Mouse (Mus musculus) 3T3-L1 (cell line): ENCODE results near the gene Ganab.

Experiments
- DNase-seq: peaks from one replicate; pipeline ENCODE4 v3.0.0-alpha.2; 2015; ENCODE audit warnings: low read depth, low spot score

Ganab gene

DNA sequence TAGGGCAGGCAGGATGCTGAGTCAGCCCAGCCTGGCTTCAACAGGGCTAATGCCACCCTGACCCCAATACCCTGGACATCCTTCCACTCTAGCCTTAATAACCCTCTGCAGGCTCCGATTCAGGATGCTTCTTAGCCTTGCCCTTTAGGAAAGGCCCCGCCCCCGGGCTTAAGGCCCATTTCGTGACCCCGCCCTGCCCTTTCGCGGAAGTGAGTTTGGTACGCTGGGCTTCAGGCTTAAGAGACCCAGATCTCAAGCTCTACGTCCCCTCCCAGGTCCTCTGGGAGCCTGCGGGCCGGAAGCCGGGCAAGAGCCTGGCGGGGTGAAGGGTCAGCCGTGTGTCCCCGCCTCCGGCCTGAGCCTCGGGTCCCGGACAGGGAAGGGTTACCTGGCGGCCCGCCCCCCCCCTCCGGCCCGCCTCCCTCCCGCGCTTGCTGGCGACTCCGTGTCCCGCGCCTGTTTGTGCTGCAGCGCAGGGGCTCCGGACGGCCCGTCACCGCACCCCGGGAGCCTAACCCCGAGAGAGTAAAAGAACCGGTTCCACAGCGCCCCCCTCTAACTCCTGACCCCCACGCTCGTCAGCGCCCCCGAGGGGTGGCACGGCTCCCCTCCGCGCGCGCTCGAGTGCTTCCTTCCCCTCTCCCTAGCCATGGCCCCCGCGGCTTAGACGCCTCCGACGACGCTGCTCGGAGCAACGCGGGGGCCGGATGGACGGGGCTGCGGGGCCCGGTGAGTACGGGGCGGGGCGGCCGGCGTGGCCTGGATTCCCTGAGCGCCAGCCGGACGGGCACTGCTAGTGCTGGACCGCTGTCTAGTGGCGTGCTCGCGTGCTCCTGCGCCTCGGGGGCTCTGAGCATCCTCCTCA, 31.6 kb downstream of the Ganab start, which contains the start of the genes Rom1 and Eml3:
Gene Rom1 (minus strand): TSS at position 133 of the 865 bp plus-strand sequence.
Gene Eml3 (plus strand): TSS at position 329 of the 865 bp plus-strand sequence.
- peak; percentile 85 for DNase-seq

DNA sequence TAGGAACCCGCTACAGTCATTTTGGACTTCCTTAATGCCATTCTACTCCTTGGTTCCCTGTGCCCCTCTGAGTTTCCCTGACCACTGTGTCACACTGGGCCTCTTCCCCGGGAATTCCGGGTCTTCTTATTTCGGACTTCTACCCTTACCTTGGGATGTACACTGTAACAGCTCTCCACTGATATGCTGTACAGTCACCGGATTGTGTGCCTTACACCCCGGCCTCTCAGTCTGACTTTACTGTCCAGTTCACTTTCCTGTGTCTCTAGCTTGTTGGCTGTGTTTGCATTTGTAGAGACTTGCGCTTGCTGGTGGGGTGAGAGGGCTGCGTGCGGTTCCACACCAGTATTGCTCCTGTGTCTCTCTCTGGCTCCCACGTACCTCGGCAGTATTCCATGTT, 32.2 kb downstream of the Ganab start:
- DNase-seq: peak; percentile 55

DNA sequence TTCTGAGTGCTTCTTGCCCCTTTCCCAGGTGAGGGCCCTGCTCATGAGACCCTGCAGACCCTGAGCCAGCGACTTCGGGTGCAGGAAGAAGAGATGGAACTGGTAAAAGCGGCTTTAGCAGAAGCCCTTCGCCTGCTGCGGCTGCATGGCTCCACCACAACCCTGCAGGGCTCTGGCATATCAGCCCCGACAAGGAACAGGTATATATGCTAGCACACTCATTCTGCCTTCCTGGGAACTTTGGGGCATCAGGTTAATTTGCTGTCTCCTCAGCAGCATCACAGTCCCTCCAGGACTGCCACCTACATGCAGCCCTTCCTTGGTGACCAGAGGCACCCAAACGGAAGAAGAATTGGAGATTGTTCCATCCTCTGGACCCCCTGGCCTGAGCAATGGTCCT, 32.9 kb downstream of the Ganab start:
- no peak for DNase-seq

DNA sequence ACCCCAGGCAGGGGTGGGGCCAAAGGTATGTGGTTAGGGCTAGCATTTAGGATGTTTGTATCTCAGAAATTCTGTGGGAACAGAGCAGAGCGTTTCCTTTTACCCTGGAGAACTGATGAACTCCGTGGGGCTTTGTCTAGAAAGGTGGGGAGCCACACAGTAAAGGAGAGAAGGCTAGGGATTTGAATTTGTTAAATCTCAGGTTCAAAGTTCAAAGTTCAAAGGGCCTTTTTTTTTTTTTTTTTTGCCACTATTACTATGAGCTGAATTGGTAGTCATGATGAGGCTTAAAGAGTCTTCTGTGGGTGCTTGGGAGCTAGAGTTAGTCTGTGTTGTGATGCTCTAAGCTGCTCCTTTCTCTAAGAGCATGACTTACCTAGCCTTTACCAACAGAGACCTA, 38.9 kb downstream of the Ganab start:
- no peak for DNase-seq

DNA sequence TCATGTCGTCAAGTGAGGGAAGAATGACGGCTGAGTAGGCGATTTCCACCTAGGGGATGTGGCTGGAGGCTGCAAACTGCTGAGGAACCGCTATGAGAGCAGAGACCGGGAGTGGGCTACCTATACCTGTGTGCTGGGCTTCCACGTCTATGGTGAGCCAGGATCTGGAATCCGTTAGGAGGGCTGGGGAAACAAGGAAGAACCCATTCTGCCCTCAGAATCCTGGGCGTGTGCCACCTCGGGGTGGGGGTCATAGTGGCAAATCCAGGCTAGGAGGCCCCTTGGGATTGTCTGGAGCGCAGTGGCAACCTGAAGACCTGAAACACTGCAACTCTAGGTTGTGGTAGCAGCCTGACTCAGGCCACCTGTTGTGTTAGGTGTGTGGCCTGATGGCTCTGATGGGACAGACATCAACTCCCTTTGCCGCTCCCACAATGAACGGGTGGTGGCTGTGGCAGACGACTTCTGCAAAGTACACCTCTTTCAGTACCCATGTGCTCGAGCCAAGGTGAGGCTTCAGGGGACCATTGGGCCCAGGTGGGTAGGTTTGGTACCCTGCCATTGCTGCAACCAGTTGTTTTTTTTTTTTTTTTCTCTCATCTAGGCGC, 42.8 kb downstream of the Ganab start:
- DNase-seq: no peak

DNA sequence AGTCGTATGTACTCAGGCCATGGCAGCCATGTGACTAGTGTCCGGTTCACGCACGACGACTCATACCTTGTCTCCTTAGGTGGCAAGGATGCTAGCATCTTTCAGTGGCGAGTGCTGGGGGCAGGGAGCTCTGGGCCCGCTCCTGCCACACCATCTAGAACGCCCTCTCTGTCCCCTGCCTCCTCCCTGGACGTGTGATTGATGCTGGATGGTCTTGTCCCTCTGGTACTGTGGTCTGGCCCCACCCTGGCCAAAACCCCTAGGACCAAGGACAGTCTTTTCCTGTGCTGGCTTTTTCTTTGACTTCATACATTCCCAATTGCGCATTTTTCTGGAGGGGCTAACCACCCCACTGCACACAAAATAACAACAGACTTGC, 43.3 kb downstream of the Ganab start:
- DNase-seq: peak; percentile 44

DNA sequence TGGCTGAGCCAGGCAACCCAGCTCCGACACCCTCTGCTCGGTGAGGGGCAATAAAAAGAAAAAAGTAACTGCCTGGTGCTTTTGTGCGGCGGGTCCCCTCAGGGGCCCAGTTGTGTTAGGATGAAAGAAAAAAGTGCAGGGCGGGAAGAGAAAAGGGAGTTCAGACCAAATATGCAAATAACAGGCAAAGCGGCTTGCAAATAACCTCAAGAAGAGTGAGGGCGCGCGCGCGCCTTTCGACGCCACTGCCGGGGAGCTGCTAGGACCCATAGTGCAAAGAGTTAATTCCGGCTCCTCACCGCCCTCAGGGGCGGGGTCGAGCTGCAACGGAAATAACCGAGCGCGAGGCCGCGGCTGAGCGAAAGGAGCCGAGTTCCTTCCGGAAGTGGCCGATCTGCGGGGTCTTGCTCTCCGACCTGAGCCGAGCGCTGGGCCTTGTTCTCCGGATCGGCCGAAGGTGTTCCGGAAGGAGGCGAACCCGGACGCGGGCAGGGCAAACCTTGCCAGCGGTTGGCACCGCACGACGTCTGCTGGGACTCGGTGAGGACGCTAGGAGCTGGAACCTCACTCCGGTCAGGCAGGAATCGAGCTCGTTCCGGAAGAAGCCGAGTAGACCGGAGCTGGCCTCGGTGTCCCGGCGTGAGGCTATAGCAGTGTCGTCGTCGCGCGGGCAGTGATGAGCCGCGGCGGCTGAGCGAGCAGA, 43.8 kb downstream of the Ganab start, which contains the start of gene Mta2:
Gene Mta2 (plus strand): TSS at position 361 of the 703 bp plus-strand sequence.
- peak; percentile 96 for DNase-seq

DNA sequence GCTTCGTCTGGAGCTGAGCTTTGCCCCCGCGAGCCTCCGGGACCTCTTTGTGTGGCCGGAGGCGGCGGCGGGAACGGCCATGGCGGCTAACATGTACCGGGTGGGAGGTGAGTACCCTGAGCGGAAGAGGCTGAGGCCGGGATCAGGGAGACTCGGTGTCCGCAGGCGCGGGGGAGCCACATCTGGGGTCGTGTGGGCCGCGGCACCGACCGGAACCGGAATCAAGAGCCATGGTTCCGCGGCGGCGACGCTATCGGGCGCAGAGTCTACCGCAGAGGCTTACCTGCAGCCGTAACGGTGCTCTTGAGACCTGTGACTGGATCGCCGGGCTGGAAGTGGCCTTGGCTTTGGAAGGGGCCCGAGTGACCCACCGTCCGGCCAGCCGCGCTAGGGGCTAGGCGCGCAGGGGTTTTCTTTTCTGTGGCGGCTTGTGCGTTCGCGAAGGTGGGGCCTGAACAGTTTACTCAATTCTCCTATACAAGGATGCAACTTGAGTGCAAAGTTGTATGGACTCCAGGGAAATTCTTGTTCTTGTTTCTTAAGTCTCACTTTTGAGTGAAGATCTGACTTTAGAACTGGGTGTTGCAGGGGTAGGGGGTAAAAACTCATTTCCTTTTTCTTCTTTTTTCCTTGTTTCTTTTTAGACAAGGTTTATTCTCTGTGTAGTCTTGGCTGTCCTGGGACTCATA, 44.5 kb downstream of the Ganab start:
- DNase-seq: peak; percentile 48

DNA sequence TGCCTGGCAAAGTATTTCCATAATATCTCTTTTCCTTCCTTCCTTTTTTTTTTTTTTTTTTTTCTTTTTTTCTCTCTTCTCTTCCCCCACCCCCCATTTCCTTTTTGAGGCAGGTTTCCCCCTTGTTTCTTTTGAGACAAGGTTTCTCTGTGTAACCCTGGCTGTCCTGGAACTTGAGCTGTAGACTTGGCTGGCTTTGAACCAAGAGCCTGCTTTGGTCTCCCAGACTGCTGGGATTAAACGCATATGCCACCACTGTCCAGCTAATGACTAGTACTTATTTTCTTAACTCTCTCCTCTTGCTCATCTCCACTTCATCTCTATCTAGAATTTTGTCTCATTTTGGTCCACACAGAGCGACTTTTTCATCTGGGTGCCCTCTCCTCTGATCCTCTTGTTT, 45.2 kb downstream of the Ganab start:
- DNase-seq: peak; percentile 48

DNA sequence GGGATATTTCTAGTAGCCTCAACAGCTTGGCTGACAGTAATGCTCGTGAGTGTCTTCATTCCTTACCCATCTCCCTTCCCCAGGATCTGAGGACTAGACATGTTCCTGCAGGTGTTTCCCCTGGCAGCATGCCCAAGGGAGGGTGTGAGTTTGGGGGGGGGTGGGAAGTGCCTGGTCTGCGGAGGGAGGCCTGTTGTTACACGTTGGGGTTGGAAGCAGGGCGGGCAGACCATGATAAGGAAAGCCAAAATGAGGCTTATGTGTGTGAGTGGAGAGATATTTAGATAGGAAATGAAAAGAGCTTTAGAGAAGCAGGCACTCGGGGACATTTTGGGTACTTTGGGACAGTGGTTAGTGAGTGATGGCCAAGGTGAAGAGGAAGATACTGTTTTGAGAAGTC, 46.2 kb downstream of the Ganab start:
- DNase-seq: no peak

DNA sequence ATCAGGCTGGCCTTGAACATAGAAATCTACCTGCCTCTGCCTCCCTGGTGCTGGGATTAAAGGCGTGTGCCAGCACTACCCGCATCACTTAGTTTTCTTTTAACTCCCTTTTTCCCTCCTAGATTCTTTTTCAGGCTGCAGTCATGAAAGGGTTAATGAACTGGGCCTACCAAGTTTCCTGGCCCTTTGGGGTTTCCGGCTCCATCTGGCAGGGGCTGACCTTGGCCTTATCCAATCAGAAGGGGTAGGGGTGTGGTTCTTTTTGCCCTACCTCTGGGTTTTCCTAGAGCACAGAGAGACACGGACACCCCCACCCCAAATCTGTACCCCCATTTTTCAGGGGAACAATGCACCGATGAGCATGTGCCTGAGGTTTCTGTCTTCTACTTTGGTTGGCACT, 46.9 kb downstream of the Ganab start:
- DNase-seq: peak; percentile 81

DNA sequence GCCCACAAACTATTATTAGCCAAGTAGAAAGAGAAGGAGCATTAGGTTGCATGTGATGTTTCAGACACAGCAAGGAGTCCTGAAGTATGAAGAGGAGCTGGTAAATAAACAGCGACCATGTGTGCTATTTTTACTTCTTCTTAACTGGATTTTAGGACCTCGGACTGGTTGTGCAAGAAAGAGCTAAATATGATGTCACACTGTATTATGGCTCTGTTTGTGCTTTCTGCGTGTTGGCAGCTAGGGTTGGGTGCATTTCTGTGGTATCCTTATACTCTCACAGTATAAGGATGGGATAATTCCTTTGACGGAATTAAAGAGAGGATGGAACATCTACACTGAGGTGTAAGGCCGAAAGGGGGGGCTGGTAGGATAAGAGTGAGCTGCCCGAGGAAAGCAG, 47.4 kb downstream of the Ganab start:
- no peak for DNase-seq

DNA sequence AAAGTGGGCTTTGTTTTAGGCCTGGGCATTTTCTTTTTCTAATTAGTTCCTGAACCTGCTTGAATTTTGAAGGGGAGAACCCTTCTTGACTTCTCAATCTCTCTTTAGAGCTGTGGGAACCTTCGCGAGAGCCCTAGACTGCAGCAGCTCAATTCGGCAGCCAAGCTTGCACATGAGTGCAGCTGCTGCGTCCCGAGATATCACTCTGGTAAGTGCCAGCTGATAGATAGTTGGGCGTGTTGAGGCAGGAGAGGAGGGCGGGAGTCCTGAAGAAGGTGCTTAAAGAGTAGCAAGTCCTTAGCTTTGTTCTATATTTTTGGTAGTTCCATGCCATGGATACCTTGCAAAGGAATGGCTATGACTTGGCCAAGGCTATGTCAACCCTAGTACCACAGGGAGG, 49.1 kb downstream of the Ganab start:
- no peak for DNase-seq

DNA sequence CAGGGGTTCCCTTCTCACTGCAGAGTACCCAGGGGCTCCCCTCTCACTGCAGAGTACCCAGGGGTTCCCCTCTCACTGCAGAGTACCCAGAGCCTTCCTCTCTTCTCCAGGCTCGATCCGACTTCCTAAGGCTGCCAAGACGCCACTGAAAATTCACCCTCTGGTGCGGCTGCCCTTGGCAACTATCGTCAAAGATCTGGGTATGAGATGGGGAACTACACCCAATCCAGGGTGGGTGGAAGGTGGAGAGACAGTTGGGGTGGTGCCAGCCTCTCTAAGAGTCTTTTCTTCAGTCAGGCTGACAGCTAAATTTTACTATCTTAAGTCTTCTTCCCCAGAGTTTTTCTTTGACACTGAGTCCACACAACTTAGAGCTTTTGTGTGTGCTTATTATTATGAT, 52.3 kb downstream of the Ganab start:
- no peak for DNase-seq

DNA sequence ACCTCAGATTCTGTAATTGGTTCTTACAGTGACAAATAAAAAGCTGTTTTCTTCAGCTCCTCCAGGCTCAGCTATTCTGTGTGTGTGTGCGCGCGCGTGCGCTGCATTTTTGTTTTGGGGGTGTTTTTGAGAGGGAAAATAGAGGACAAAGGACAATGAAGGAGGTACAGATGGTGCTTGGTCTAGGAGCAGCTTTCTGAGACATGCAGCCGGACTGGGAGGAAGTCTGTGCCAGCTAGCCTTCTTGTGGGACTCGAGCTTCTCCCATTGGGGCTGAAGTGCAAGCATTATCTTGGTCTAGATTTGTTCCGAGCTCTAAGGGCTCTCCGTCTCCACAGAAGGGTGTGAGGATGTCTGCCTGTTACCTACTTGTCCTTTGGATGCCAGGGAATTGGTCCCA, 54.4 kb downstream of the Ganab start:
- DNase-seq: no peak

DNA sequence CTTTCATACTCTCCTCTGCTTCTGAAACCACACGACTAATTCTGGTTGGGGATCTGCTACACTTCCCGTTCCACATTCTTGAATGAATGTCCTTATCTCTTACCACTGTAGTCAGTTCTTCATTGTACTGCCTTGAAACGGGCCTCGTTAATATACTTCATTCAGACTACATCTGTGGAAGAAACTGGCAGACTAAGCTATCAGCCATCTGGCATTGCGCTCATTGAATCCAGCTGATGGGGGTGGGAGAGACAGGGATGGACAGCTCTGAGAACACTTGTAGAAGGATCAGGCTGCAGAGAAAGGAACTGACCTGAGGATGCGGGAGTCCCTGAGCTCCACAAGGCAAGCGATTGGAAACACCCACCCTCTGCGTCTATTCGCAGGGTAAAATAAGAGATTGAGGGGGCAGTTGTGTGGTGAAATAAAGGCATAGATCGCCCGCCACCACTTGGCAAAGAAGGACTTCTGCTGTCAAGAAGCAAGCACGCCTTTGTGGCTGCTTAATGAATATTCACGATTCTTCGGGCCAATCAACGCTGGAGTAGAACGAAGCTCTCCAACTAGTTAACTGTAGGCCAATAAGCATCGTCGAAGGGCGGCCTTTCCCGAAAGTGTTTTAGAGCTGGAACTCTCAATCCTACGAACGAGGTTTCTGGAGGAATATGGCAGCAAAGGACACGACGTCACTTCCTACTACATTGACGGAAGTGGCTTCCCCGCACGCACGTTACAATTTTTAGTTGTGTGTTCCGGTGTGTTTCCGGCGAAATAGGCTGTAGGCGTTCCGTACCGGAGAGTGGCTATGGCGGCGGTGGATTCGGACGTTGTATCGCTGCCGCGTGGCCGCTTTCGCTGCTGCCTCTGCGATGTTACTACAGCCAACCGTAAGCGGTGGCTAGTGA, 55.5 kb downstream of the Ganab start, which contains the start of gene Tut1:
Gene Tut1 (plus strand): TSS at position 713 of the 905 bp plus-strand sequence.
- peak; percentile 99 for DNase-seq

DNA sequence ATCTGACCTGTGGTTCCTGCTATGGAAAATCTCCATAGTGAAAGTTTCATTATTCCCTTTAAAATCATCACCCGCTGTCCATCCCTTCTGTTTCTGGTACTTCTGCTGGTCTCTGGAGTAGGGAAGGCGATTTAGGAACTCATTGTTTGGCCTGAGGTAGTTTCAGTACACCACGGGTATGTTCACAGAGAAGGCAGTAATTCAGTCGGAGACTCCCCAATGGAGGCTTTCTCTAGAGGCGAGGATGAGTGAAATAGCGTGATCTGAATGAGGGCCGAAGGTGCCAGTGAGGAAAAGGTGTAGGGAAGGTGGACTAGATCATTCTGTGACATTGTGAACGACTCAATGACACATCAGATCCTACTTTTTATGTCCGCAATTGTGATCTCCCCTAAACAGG, 56.3 kb downstream of the Ganab start:
- peak; percentile 46 for DNase-seq

DNA sequence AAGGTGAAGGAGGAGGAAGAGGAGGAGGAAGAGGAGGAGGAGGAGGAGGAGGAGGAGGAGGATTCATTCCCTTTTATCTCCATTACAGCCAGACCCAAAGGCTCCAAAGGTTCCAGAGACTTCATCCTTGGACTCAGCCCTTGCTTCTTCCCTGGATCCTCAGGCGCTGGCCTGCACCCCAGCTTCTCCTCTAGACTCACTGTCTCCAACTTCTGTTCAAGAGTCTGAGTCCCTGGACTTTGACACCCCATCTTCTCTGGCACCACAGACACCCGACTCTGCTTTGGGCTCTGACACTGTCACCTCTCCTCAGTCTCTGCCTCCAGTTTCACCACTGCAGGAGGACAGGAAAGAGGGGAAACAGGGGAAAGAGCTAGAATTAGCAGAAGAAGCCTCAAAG, 64.4 kb downstream of the Ganab start:
- no peak for DNase-seq

DNA sequence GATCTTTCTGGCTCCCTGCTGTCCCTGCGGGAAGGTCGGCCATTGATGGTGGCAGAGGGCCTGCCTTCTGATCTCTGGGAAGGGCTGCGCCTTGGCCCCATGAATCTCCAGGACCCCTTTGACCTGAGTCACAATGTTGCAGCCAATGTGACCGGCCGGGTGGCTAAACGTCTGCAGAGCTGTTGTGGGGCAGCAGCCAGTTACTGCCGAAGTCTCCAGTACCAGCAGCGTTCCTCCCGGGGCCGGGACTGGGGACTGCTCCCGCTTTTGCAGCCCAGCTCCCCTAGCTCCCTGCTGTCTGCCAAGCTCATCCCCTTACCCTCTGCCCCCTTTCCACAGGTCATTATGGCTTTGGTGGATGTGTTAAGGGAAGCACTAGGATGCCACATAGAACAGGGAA, 67.2 kb downstream of the Ganab start:
- no peak for DNase-seq

DNA sequence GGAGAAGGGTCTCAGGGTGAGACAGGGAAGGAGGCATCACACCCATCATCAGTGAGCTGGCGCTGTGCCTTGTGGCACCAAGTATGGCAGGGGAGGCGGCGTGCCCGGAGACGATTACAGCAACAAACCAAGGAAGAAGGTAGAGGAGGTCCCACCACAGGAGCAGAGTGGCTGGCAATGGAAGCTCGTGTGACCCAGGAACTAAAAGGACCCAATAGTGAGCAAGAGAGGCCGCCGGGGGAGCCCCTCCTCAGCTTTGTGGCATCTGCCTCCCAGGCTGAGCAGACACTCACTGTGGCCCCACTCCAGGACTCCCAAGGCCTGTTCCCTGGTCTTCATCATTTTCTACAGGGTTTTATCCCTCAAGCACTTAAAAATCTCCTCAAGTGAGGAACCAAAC, 67.9 kb downstream of the Ganab start:
- peak; percentile 52 for DNase-seq

DNA sequence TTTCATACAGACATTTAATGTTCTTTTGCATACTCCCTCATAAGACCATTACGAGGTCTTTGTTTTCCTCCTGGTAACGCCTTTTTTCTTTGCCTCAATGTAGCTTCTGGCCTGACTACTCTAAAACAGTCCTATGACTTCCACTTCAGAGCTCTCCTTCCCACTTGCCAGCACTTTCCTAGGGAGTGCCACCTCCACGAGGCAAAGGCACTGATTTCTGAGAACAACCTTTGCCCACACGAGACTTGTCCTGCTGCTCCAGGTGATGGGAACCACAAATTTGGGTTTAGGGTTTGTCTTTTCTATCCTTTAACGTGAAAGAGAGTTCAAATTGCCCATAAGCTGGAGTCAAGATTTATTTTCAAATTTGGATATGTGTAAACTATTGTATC, 68.3 kb downstream of the Ganab start:
- DNase-seq: no peak
